Mouse (Mus musculus): ENCODE data around the gene Snrnp25.

DNA sequence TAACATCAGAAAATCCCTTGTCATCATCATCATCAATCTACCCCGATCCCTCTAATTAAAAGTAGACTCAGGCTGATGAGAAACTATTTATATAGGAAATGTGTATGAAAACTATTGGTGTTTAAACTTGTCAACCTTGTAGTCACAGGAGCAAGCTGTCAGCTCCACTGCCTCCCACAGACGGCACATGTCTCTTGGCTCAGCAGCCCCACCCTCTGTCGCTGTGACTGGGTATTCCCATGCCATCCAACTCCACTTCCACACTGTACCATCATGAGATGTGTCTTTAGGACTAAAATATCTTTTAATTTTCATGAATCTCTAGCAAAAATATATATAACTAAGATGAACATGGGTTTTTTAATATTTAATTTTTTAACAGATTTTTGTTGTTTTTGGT lies 43.1 kb downstream of the Snrnp25 start:
- no peak for TF ChIP-seq CTCF (IDR thresholded peaks at IDR 0.05; ENCODE audit: control insufficient read depth, insufficient read depth, low read length)
- TF ChIP-seq POLR2A (IDR thresholded peaks at IDR 0.05; ENCODE audit: borderline replicate concordance, control insufficient read depth, low read depth, low read length), result no peak

All from bone marrow, adult 2 months (tissue).